Mouse (Mus musculus): ENCODE measurements around the gene Zfp746. TPM values are rescaled to one million over a fixed set of nuclear protein-coding genes. Genes with fewer than 3 reads are reported as not detected.

Zfp746 gene
- polyA plus RNA-seq, 1 experiment from 2014 or later = 16.9 TPM

DNA sequence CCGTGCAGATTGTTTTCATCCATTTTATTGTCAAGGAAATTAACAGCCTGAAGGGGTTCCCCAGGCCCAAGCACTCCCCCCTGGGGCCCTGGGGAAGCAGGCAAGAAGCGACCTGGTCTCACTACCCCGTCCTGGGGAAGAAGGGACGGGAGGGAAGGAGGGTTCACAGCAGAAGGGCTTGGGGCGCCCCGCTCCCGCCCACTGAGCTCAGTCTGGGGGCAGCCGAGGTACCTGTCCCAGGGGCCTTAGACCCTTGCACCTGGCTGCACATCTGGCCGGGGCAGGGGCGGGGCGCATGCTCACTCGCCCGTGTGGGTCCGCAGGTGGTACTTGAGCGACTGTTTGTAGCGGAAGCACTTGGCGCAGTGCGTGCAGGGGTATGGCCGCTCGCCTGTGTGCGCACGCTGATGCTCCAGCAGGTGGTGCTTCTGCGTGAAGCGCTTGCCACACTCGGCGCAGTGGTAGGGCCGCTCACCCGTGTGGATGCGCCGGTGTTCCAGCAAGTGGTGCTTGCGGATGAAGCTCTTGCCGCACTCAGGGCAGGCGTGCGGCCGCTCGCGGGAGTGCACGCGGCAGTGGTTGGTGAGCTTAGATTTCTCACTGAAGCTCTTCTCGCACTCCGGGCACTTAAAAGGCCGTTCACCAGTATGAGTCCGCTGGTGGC is 61.9 kb downstream of the Zfp746 start:
- peaks cover 63% of the 10 kb centered on the region for H3K36me3 ChIP-seq (ENCODE audit: control insufficient read depth, insufficient read depth, low read length)
- H3K4me1 ChIP-seq (ENCODE audit: control insufficient read depth, insufficient read depth, low read length) = peaks cover 9% of the 10 kb centered on the region
- no peak overlapping the region for H3K27ac ChIP-seq (ENCODE audit: low read length)
- peak; percentile 63 for ATAC-seq
- no peaks in the 10 kb centered on the region for H3K27me3 ChIP-seq (ENCODE audit: control insufficient read depth, insufficient read depth, low read depth, low read length)
- peaks cover 12% of the 10 kb centered on the region for H3K9me3 ChIP-seq (replicated peaks; ENCODE audit: control insufficient read depth, low read length, poor library complexity, severe bottlenecking)
- no peak overlapping the region for H3K4me2 ChIP-seq (ENCODE audit: low read length)
- WGBS = 68% methylated on average over 43 of the region's 43 CpGs
- no peak overlapping the region for H3K4me3 ChIP-seq (ENCODE audit: low read depth, low read length)
- H3K9ac ChIP-seq (ENCODE audit: low read depth, low read length) = no peak overlapping the region

DNA sequence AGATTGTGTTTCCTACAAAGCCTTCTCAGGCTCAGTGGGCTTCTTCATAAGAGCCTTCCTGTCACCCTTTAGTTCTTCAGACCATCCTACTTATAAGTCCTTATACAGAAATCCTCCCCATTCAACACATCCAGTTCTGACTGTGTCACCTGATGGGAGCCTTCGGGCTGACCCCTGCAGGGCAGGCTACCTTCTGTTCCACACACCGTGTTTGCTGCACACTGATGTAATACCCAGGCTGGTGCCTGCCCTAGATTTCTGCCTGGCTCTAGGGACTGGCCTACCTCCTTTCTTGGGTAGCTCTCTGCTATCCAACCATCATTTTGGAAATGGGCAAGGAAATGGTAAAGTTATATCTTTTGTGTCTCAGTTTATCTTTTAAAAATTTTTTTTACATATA is 63.7 kb downstream of the Zfp746 start:
- H3K36me3 ChIP-seq (ENCODE audit: control insufficient read depth, insufficient read depth, low read length) = peaks cover 51% of the 10 kb centered on the region
- H3K9me3 ChIP-seq (replicated peaks; ENCODE audit: control insufficient read depth, low read length, poor library complexity, severe bottlenecking) = peaks cover 12% of the 10 kb centered on the region
- H3K9ac ChIP-seq (ENCODE audit: low read depth, low read length) = no peak overlapping the region

GRCm38 (mm10) chr6:48021678-48022077 is 64.7 kb downstream of the Zfp746 start:
- peaks cover 9% of the 10 kb centered on the region for H3K4me1 ChIP-seq (ENCODE audit: control insufficient read depth, insufficient read depth, low read length)

More for the DNA sequence above, 63.7 kb downstream of the Zfp746 start:
- 79% methylated on average over 2 of the region's 2 CpGs for WGBS
- no peak overlapping the region for H3K4me3 ChIP-seq (ENCODE audit: low read depth, low read length)
- H3K4me2 ChIP-seq (ENCODE audit: low read length) = no peak overlapping the region
- H3K27ac ChIP-seq (ENCODE audit: low read length) = no peak overlapping the region
- no peaks in the 10 kb centered on the region for H3K27me3 ChIP-seq (ENCODE audit: control insufficient read depth, insufficient read depth, low read depth, low read length)
- no peak for ATAC-seq
- H3K4me1 ChIP-seq (ENCODE audit: control insufficient read depth, insufficient read depth, low read length) = peaks cover 9% of the 10 kb centered on the region

DNA sequence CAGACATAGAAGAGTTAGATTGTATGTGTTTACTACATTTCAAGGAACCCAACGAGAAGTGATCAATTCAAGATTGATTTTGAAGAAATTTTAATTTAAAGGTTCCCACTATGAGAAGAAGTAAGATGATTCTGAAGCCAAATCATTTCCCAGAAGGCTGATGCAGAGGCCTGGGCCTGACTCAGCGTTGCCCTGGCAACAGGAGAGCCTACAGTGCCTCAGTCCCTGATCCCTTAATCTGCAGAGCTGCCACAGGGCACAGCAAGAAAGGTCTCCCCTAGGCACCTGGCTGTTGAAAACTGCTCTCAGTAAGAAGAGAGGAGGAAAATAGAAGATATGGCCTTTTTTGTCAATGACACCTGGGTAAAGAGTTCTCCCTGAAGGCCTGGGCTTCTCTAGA is 66.4 kb downstream of the Zfp746 start:
- Histone ChIP-seq H3K27ac (ENCODE audit: low read length) (peak overlapping the region; percentile 8), H3K4me3 (ENCODE audit: low read depth, low read length) (no peak overlapping the region), H3K4me1 (ENCODE audit: control insufficient read depth, insufficient read depth, low read length) (peaks cover 12% of the 10 kb centered on the region), H3K9me3 (replicated peaks; ENCODE audit: control insufficient read depth, low read length, poor library complexity, severe bottlenecking) (peaks cover 6% of the 10 kb centered on the region), H3K4me2 (ENCODE audit: low read length) (no peak overlapping the region), H3K36me3 (ENCODE audit: control insufficient read depth, insufficient read depth, low read length) (peaks cover 27% of the 10 kb centered on the region), H3K9ac (ENCODE audit: low read depth, low read length) (no peak overlapping the region), H3K27me3 (ENCODE audit: control insufficient read depth, insufficient read depth, low read depth, low read length) (no peaks in the 10 kb centered on the region)
- ATAC-seq = peak; percentile 69; the same call in 1 of the 2 replicates
- 41% methylated on average over 2 of the region's 2 CpGs for WGBS

More at GRCm38 (mm10) chr6:48021678-48022077, 64.7 kb downstream of the Zfp746 start:
- H3K36me3 ChIP-seq (ENCODE audit: control insufficient read depth, insufficient read depth, low read length) = peaks cover 43% of the 10 kb centered on the region
- WGBS = 57% methylated on average over 1 of the region's 1 CpGs
- H3K4me3 ChIP-seq (ENCODE audit: low read depth, low read length) = no peak overlapping the region
- no peak for ATAC-seq
- H3K9me3 ChIP-seq (replicated peaks; ENCODE audit: control insufficient read depth, low read length, poor library complexity, severe bottlenecking) = peaks cover 12% of the 10 kb centered on the region
- H3K4me2 ChIP-seq (ENCODE audit: low read length) = no peak overlapping the region
- H3K27me3 ChIP-seq (ENCODE audit: control insufficient read depth, insufficient read depth, low read depth, low read length) = no peaks in the 10 kb centered on the region
- no peak overlapping the region for H3K27ac ChIP-seq (ENCODE audit: low read length)
- H3K9ac ChIP-seq (ENCODE audit: low read depth, low read length) = no peak overlapping the region

DNA sequence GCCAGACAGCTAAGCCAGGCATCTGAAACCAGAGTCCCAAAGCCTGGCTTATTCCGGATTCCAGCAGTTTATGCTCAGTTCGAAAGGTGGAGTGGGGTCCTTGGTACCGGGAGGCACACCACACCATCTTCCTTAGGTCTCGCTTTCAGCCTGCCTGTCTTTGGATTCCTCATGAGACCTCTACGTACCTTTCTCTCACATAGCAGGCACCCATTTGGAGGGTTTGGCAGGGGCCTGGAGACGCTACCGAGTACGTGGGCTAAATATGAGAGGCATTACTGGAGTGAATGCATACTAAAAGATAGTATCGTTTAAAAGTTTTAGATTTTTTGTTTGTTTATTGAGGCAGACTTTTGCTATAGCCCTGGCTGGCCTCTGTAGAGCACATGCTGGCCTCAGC is 69.6 kb downstream of the Zfp746 start:
- peak; percentile 7; the same call in 1 of the 2 replicates for ATAC-seq
- no peak overlapping the region for H3K9ac ChIP-seq (ENCODE audit: low read depth, low read length)
- no peaks in the 10 kb centered on the region for H3K27me3 ChIP-seq (ENCODE audit: control insufficient read depth, insufficient read depth, low read depth, low read length)
- peaks cover 12% of the 10 kb centered on the region for H3K4me1 ChIP-seq (ENCODE audit: control insufficient read depth, insufficient read depth, low read length)
- no peaks in the 10 kb centered on the region for H3K9me3 ChIP-seq (replicated peaks; ENCODE audit: control insufficient read depth, low read length, poor library complexity, severe bottlenecking)
- WGBS = 89% methylated on average over 9 of the region's 9 CpGs
- H3K27ac ChIP-seq (ENCODE audit: low read length) = no peak overlapping the region
- H3K4me3 ChIP-seq (ENCODE audit: low read depth, low read length) = no peak overlapping the region
- no peak overlapping the region for H3K4me2 ChIP-seq (ENCODE audit: low read length)
- no peaks in the 10 kb centered on the region for H3K36me3 ChIP-seq (ENCODE audit: control insufficient read depth, insufficient read depth, low read length)

DNA sequence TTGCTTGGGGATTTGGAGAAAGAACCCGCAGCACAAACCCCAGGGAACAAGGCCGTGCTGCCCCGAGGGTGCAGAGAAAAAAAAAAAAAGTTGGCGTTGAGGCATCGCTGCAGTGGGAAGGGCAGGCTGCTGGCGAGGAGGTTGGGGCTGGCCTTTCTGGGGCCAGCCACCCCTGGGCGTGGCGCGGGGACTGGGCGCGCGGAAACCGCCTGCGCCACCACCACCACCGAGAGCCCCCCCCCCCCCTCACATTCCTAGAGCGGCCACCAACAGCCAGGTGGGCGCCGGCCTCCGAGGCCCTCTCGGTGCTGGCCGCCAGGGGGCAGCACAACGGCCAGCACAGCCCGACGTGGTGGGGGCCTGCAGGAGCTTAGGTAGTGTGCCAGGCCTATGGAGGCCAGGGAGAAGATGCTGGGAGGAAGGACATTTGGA is 70.3 kb downstream of the Zfp746 start:
- under 1% methylated on average over 21 of the region's 24 CpGs for WGBS
- Histone ChIP-seq H3K27ac (ENCODE audit: low read length) (peak overlapping the region; percentile 22; the same call in 1 of the 2 replicates), H3K9me3 (replicated peaks; ENCODE audit: control insufficient read depth, low read length, poor library complexity, severe bottlenecking) (no peaks in the 10 kb centered on the region), H3K4me3 (ENCODE audit: low read depth, low read length) (peak overlapping the region; percentile 48), H3K9ac (ENCODE audit: low read depth, low read length) (peak overlapping the region; percentile 74), H3K4me2 (ENCODE audit: low read length) (peak overlapping the region; percentile 73), H3K36me3 (ENCODE audit: control insufficient read depth, insufficient read depth, low read length) (no peaks in the 10 kb centered on the region), H3K4me1 (ENCODE audit: control insufficient read depth, insufficient read depth, low read length) (peaks cover 12% of the 10 kb centered on the region), H3K27me3 (ENCODE audit: control insufficient read depth, insufficient read depth, low read depth, low read length) (no peaks in the 10 kb centered on the region)
- peak; percentile 95 for ATAC-seq

Small RNA genes lying within 50 kb of the gene (microRNA-seq; reads per million reads assigned to microRNA genes)
- not detected for gene Gm24563

Other genes with a start within 250 kb of the Zfp746 start
- gene Zfp282, start 209.4 kb downstream of the Zfp746 start, polyA plus RNA-seq (2015; fragmentation: Nextera tagmentation; extraction: Ambion mirVana) = 22.8 and 23.8 TPM in 2 replicates
- gene Zfp212, start 166.1 kb downstream of the Zfp746 start, polyA plus RNA-seq (2015; fragmentation: Nextera tagmentation; extraction: Ambion mirVana) = 17.7 and 20.5 TPM in 2 replicates
- gene Zfp956, start 133.2 kb downstream of the Zfp746 start, polyA plus RNA-seq (2015; fragmentation: Nextera tagmentation; extraction: Ambion mirVana) = 25.9 and 26.3 TPM in 2 replicates
- gene Zfp777, start 37.7 kb downstream of the Zfp746 start, polyA plus RNA-seq (2015; fragmentation: Nextera tagmentation; extraction: Ambion mirVana) = 14.1 TPM in 2 replicates

All from midbrain, embryonic 16.5 days (tissue).